Mouse (Mus musculus) spleen, embryonic (tissue): Measurements from ENCODE around the gene L1cam.

Experiments used
- CTCF ChIA-PET: fragments of 350-600 bp; sonication (Branson Sonifier 250); formaldehyde crosslinking; loops from one replicate; lab custom pipeline; 2022; lab: Charles Lee

The L1cam gene

GRCm38 (mm10) chrX:73895719-73896118, at the start of gene L1cam:
Gene L1cam (minus strand): TSS chrX:73896105.
- CTCF ChIA-PET: interaction anchor here (0.6 kb wide), 1 partner anchor 96 kb away, joined by 3 read pairs; no protein-coding TSS in a partner anchor

DNA sequence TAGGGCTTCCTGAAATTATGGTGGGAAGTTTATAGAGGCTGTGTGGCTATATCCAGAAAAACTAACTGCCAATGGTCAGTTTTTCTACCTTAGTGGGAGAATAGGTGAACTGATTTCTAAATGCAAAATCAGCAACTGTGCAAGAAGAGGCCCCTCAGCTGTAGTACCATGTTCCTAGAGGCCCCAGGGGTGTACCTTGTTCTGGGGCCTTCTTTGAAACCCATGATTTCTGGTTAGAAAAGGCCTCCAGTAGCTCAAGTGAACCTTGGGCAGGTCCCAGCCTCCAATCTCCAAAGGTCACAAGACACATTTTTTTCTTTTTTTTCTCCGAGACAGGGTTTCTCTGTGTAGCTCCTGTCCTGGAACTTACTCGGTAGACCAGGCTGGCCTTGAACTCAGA, 46.4 kb upstream of the L1cam start:
- CTCF ChIA-PET: no interaction called here

GRCm38 (mm10) chrX:73941860-73942259, 46.0 kb upstream of the L1cam start:
- CTCF ChIA-PET: no interaction called here

DNA sequence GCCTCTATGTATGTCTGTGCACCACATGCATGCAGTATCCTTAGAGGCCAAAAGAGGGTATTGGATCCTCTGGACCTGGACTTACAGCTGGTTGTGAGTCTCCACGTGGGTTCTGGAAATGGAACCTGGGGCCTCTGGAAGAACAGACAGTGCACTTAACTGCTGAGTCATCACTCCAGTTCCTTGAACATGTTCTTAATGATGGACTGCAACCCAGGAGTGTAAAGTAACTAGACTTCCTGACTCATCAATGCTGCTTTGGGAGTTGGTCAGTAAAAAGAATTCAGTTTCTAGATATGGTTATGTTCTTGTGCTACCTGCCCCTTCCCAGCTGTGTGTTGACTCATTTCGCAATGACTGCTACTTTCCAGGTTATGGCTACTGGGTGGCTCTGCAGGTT, 36.0 kb upstream of the L1cam start:
- CTCF ChIA-PET: no interaction called here

DNA sequence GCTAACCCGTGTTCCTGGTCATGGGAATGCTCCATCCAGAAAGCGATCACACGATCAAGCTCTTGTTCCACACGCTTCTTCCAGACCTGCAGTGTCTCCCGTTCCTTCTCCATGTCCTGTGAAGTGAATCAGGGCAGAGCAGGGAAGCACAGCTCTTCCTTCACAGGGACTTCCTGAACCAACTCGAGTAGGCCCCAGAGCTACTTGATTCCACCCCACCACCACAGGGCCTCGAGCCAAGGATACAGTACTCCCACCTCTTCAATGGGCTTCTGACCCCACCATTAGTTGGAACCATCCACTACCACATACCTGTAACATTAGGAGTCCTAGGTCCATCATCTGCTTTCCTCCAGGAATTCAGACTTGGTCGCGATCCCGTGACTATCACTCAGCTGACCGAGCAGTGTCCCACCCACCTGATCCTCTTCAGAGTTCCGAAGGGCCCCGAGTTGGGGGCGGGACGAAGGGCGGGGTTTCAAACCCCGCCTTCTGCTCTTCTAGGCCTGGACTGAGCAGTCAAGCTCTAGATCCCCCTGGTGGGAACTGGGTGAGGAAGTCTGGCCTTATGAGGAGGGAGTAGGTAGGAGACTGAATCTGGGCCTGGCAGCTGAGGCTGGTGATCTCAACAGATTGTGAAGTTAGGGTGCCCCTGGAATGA, 34.6 kb upstream of the L1cam start, which contains the start of gene Renbp:
Renbp (minus strand) TSS at position 449 of the 661 bp plus-strand sequence.
- CTCF ChIA-PET: interaction anchor here (0.5 to 0.7 kb wide), 3 partner anchors 10 to 145 kb away, joined by 3 to 4 read pairs (median 3); no protein-coding TSS in a partner anchor

DNA sequence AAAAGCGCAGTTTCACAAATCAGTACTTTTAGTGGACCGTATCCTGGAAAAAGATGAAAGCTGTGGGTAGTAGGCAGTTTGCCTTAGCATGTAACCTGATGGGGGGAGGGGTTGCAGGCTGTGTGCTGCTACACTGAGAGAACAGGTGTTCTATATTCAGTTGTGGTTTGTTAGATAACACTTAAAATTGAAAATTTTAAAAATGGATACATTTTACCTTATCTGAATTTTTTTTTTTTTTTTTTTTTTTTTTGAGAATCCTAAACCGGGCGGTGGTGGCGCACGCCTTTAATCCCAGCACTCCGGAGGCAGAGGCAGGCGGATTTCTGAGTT, 26.6 kb upstream of the L1cam start:
- CTCF ChIA-PET: no interaction called here

- CTCF ChIA-PET: interaction anchor here (1.1 kb wide), 1 partner anchor 10 kb away, joined by 3 read pairs; no protein-coding TSS in a partner anchor
Observed at GRCm38 (mm10) chrX:73921823-73922549, 26.1 kb upstream of the L1cam start, which contains the start of the genes Arhgap4 and Naa10. Gene Arhgap4 (minus strand): TSS chrX:73921870. Gene Naa10 (minus strand): TSS chrX:73921944.

DNA sequence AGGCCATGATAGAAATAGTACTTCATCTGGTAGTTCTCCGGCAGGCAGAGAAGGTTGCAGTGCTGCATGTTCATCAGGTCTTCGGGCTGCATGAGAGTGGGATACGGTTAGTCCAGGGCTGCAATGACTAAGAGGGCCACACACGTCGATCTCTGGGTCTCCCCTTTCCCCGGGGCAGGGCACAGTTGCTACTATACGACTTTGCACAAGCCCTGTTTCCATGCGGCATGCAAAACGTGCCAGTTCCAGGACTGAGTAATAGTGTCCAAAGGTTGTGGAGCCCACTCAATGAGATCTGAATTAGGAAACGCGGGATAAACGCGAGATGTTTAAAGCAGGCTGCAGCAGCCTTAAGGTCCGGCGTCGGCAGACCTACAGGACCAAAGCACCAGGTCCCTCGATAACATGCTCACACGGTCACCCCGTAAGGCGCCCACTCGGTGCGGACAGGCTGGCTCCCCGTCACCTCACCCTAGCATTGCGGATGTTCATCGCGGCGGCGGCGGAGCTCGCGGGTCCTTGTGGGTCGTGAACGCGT, 25.4 kb upstream of the L1cam start:
- CTCF ChIA-PET: interaction anchor here (1.1 kb wide), 1 partner anchor 10 kb away, joined by 3 read pairs; no protein-coding TSS in a partner anchor

DNA sequence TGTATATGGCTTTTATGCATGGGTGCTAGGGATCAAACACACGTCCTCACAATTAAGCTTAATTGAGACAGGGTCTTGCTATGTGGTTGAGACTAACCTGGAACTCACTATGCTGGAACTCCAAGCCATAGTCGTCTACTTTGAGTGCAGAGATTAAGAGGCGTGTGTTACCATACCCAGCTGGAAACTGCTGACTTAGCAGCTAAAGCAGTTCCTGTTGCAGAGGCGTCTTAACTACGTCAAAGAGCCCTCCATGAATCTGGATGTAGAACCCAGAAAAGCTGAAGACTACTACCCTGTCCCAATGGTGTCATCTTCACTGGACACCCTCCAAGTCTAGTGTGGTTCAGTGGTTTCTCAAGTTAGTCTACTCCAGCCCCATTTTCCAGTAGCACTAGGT, 22.7 kb upstream of the L1cam start:
- CTCF ChIA-PET: no interaction called here

DNA sequence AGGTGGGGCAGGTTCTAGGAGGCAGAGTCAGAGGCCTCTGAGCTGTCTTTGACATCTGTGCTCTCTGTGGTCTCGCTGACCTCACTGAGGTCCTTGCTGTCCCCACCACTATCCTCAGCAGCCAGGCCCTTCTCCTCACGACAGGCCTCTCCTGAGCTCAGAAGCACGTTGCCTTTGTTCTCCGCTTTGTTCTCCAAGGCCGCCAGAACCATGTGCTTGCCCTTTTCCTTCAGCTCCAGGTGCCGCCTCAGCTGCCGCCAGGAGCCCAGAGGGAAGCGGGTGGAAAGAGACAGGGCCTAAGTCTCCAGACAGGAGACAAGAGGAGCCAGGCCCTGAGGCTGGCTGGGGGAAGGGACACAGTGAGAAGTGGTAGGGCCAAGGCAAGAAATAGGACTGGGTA, 21.0 kb upstream of the L1cam start:
- CTCF ChIA-PET: no interaction called here

GRCm38 (mm10) chrX:73914827-73915703, 19.2 kb upstream of the L1cam start:
- CTCF ChIA-PET: interaction anchor here (0.7 kb wide), 1 partner anchor 452 kb away, joined by 3 read pairs; no protein-coding TSS in a partner anchor

DNA sequence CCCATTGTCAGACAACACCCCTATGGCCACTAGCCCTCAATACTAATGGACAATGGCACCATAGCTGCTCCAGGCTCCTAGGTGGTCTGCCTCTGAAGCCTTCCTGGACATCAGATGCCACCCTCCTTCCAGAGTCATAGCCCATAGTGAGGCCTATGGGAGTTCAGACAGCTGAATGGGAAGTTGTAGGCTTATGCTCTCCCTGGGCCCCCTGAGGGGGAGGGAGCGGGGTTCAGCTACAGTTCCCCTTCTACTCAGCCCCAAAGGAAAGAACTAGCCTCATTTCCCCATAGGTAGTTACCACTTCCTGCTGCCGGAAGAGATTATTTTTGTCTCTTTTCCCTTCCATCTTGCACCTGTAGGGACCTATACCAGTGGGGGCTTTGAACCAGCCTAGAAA, 15.7 kb upstream of the L1cam start:
- CTCF ChIA-PET: interaction anchor here (0.5 to 0.6 kb wide), 2 partner anchors 8 to 10 kb away, joined by 3 to 9 read pairs; partner anchors contain the start of genes Arhgap4 and Naa10

DNA sequence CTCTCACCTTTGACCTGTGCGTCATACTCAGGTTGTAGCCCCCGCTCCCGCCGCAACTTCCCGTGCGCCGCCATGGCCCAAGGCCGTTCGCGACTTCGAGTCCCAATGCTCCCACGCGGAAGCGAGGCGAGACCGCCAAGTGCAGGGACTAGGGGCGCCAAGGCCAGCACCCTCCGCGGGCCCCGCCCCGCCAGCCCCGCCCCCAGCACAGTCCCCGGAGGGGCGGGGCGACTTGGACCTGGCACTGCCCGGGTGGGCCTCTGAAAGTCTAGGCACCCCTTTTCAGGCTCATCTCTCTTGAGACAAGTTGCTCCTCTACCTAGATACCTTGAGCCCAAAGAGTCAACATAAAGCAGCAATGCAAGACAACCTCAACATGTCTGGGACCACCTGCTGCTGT, 15.3 kb upstream of the L1cam start:
- CTCF ChIA-PET: no interaction called here

DNA sequence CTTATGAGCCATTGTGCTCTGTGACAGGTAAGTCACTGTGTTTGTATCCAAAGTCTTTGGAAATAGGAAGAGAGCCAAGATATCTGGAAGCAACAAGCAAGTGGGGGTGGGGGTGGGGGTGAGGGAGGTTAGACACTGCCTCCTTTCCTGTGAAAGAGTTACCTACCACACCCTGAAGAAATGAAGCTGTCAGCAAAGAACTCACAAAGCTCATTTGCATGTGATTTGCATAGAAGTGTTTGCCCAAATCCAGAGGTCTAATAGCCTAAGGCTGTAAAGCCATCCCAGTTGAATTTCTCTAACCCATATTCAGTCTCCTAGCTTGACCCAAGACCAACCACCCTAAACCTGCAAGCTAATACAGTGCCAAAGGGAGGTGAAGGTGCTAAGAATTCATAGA, 14.5 kb upstream of the L1cam start:
- CTCF ChIA-PET: no interaction called here

- CTCF ChIA-PET: no interaction called here
Observed at GRCm38 (mm10) chrX:73910049-73910448, 14.1 kb upstream of the L1cam start.

DNA sequence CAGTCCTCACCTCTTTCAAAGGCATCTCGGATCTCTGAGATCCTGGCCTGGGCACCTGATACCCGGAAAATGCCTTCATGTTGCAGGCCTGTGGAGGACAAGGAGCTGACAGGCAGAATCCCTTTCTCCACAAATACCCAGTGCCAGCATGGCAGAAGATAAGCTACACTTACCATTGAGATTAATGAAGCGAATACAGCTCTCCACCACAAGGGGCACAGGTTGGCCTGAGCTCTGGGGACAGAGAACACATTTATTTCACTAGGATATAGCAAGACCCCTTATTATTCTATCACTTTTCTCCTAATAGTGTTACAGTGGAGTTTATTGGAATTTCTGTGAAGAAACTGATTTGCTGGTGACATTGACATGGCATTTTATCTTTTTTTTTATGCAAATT, 2.1 kb upstream of the L1cam start:
- CTCF ChIA-PET: no interaction called here

DNA sequence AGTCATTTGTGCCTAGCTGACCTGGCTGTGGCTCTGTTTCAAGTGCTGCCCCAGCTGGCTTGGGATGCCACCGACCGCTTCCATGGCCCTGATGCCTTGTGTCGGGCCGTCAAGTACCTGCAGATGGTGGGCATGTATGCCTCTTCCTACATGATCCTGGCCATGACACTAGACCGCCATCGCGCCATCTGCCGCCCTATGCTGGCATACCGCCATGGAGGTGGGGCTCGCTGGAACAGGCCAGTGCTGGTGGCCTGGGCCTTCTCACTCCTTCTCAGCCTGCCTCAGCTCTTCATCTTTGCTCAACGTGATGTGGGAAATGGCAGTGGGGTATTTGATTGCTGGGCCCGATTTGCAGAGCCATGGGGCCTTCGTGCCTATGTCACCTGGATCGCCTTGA, 3.1 kb downstream of the L1cam start:
- CTCF ChIA-PET: interaction anchor here (0.6 kb wide), 1 partner anchor 838 kb away, joined by 3 read pairs; no protein-coding TSS in a partner anchor

- CTCF ChIA-PET: no interaction called here
Observed at GRCm38 (mm10) chrX:73891551-73892152, 4.3 kb downstream of the L1cam start, which contains the start of gene Avpr2. Gene Avpr2 (plus strand): TSS chrX:73892102.

DNA sequence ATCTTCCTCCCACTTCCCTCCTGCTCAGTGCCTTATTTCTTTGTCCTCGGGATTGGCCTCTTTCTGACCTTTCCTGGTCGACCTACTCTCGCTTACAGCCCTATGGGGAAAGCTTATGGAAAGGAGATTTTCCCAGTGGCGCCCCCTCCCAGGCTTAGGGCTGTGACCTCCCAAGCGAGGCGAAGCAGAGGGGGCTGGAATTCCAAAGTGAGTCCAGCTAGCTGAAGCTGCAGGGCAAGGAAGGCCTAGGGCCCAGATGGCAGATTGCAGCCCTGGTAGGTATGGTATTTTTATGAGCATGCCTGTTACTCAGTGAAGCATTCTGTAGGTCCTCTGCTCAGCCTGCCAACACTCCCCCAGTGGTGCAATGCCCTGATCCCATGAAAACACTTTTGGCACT, 14.4 kb downstream of the L1cam start:
- CTCF ChIA-PET: interaction anchor here (0.6 kb wide), 1 partner anchor 84 kb away, joined by 4 read pairs; no protein-coding TSS in a partner anchor

GRCm38 (mm10) chrX:73881036-73881427, 14.9 kb downstream of the L1cam start:
- CTCF ChIA-PET: interaction anchor here (0.6 kb wide), 1 partner anchor 84 kb away, joined by 4 read pairs; no protein-coding TSS in a partner anchor
